Mouse (Mus musculus) limb, embryonic 11.5 days (tissue): Measurements from ENCODE around the gene Fbxo41. TPM values are rescaled to one million over a fixed set of nuclear protein-coding genes. Genes with fewer than 3 reads are reported as not detected.

Source experiments
- ATAC-seq: fragments of 200-750 bp; cut with Nextera tagmentation; 2 replicates; pipeline ENCODE4 v1.8.0; 2017; ENCODE audit warnings: low read depth; ENCODE audit not compliant: insufficient number of reproducible peaks, low FRiP score, low TSS enrichment
- DNase-seq: peaks from one replicate; pipeline ENCODE4 v3.0.0-alpha.2; 2015; ENCODE audit warnings: low spot score
- H3K27ac ChIP-seq: fragments of 300-500 bp; sonication (generic); replicated peaks from 2 replicates; pipeline ENCODE4 v1.5.1; 2014; ENCODE audit warnings: low read depth, mild to moderate bottlenecking, low read length
- H3K27me3 ChIP-seq: fragments of 300-500 bp; sonication (generic); 2 replicates; pipeline ENCODE4 v1.6.1; 2014; ENCODE audit warnings: mild to moderate bottlenecking, low read length, mixed read lengths; ENCODE audit not compliant: control insufficient read depth, insufficient read depth
- H3K36me3 ChIP-seq: fragments of 300-500 bp; sonication (generic); 2 replicates; pipeline ENCODE4 v1.6.1; 2014; ENCODE audit warnings: mild to moderate bottlenecking, low read length, moderate library complexity, mixed read lengths; ENCODE audit not compliant: control insufficient read depth, insufficient read depth
- H3K4me1 ChIP-seq: fragments of 300-500 bp; sonication (generic); 2 replicates; pipeline ENCODE4 v1.6.1; 2014; ENCODE audit warnings: low read length, mixed read lengths; ENCODE audit not compliant: control insufficient read depth, insufficient read depth
- H3K4me2 ChIP-seq: fragments of 300-500 bp; sonication (generic); 2 replicates; pipeline ENCODE4 v1.6.1; 2014; ENCODE audit warnings: low read depth, mild to moderate bottlenecking, moderate library complexity; ENCODE audit not compliant: severe bottlenecking
- H3K4me3 ChIP-seq: fragments of 300-500 bp; sonication (generic); 2 replicates; pipeline ENCODE4 v1.5.1; 2014; ENCODE audit warnings: low read depth, low read length
- H3K9ac ChIP-seq: fragments of 300-500 bp; sonication (generic); 2 replicates; pipeline ENCODE4 v1.6.1; 2014; ENCODE audit warnings: mild to moderate bottlenecking, low read length
- H3K9me3 ChIP-seq: fragments of 300-500 bp; sonication (generic); 2 replicates; pipeline ENCODE4 v1.6.1; 2016; ENCODE audit warnings: low read length; ENCODE audit not compliant: control insufficient read depth
- WGBS: fragments of 180-500 bp; shearing (Covaris S2); extraction: QIAGEN DNeasy Blood & Tissue Kit; methylation state at CpG from one replicate; pipeline ENCODE4 v1.1.7; 2014; 5-methylcytosine and 5-hydroxymethylcytosine counted together
- polyA plus RNA-seq: library from polyadenylated mRNA; unstranded; fragments of >200 nt; fragmentation: Nextera tagmentation; extraction: Ambion mirVana; gene quantifications from 2 replicates; pipeline ENCODE4 v1.2.1, GENCODE M21; 2014

Gene Fbxo41
- polyA plus RNA-seq = 1.5 and 1.7 TPM in 2 replicates

DNA sequence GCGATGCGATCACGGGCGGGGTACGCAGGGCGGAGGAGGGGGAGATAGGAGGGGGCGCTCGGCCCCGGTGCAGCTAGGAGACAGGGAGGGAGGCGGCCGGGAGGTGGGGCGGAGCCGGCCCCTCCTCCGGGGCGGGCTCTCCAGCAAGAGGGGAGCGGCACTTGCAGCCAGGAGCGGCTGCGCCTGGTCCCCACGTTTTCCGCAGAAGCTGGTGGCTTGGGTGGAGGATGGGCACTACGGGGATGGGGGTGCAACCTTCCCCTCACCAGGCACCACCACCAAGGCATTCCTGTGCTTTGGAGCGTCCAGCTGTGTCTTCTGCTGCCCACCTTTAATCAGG, at the start of gene Fbxo41:
Gene Fbxo41, minus strand, starts transcription at position 84 of the 340 bp plus-strand sequence.
- Histone ChIP-seq H3K4me3 (peak within 1 kb of the TSS; percentile 75), H3K27ac (peak within 1 kb of the TSS; percentile 59; the same call in 1 of the 2 replicates), H3K9ac (peak within 1 kb of the TSS; percentile 75), H3K27me3 (peaks cover 7% of the 10 kb centered on the region), H3K4me2 (peak within 1 kb of the TSS; percentile 88), H3K4me1 (peaks cover 19% of the 10 kb centered on the region), H3K9me3 (no peaks in the 10 kb centered on the region), H3K36me3 (no peaks in the 10 kb centered on the region)
- DNase-seq (peak; percentile 70), ATAC-seq (peak; percentile 59; the same call in 1 of the 2 replicates)
- WGBS = 1% methylated on average over 16 of the region's 22 CpGs

DNA sequence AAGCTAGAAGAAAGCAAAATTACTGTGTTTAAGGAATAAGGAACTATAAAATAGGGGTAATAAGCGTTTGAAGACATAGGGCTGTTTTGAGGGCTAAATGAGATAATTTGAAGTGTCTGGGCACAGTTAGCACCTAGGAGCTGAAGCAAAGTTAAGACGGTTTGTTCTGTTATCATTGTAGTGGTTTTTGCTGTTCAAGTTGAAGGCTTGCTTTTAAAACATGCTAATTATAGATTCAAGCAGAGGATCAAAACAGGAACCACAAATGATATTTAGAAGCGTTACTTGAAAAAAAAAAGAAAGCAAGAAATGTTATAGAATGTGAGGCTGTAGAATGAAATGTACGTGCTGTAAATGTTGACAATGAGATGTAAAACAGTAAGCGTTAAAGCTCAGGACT, 44.8 kb upstream of the Fbxo41 start:
- WGBS = 81% methylated on average over 5 of the region's 5 CpGs
- ATAC-seq = no peak

DNA sequence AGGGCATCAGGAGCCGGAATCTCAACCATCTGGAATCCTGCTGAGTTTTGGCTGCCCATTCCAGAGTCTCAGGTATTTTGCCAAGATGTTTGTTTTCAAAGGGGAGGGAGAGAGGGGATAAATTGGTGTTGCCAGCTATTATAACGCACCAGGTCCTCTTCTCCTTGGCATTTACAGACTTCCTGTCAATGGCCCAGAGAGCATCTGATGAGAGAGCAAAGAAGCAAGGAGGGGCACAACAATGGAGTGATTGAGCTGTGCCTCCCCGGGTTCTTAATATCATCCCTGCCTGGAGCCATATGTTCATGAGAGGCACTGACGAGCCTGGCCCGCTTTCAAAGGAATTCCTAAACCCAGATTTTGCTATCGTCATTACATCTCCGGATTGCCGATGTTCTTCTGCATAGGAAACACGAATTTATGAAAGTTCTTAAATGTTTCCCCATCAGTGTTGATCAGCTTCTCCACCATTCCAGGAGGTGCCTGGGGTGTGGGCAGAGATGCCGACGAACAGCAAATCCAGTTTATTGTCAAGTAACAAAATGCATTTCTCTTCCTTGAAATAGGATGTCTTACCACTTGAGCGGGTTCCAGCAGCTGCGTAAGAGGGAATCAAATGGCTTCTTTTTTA, 41.6 kb upstream of the Fbxo41 start:
- Histone ChIP-seq H3K9ac (no peak overlapping the region), H3K36me3 (no peaks in the 10 kb centered on the region), H3K27ac (no peak overlapping the region), H3K27me3 (no peaks in the 10 kb centered on the region), H3K4me2 (no peak overlapping the region), H3K4me1 (no peaks in the 10 kb centered on the region), H3K4me3 (no peak overlapping the region), H3K9me3 (no peaks in the 10 kb centered on the region)
- ATAC-seq (no peak), DNase-seq (no peak)
- 80% methylated on average over 13 of the region's 13 CpGs for WGBS

More for the DNA sequence above, 44.8 kb upstream of the Fbxo41 start:
- H3K27me3 ChIP-seq = no peaks in the 10 kb centered on the region
- H3K4me2 ChIP-seq = no peak overlapping the region
- H3K9ac ChIP-seq = no peak overlapping the region
- no peak overlapping the region for H3K4me3 ChIP-seq
- no peak for DNase-seq
- no peaks in the 10 kb centered on the region for H3K36me3 ChIP-seq
- no peaks in the 10 kb centered on the region for H3K4me1 ChIP-seq
- H3K27ac ChIP-seq = no peak overlapping the region
- H3K9me3 ChIP-seq = no peaks in the 10 kb centered on the region

DNA sequence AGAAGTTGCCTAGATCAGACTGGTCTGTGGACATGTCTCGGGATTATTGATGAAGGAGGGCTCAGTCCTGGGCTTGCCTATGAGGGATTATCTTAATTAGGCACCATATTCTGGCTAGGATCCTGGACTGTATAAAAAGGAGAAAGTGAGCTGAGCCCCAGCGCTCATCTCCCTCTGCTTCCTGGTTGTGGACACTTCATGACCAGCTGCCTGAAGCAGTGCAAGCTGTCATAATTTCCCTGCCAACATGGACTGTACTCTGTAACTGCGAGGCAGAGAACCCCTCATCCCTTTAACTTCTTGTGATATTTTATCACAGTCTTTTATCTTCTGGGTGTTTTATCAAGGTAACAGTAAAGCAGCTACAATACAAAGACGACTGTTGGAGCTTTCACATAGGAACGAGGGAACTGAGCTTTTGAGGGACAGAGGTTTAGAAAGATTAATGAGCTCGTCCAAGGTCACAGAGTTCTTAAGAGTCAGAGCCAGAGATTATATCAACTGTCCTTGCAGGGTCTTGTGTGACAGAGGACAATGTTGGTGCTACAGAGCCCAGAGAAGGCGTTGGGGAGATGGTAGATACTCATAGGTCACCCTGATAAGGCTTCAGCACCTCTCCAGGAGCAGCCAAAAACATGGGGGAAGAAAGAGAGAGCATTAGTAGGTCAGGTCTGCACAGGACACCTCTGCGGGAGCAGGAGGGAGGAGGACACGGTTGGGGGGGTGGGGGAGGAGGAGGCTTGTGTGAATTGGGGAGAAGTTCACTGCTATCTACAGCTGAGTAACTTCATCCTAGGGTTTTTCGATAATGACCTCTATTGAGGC, 40.8 kb upstream of the Fbxo41 start:
- H3K4me3 ChIP-seq = no peak overlapping the region
- WGBS = 78% methylated on average over 10 of the region's 10 CpGs
- no peaks in the 10 kb centered on the region for H3K36me3 ChIP-seq
- no peaks in the 10 kb centered on the region for H3K9me3 ChIP-seq
- no peak for ATAC-seq
- H3K4me1 ChIP-seq = no peaks in the 10 kb centered on the region
- no peak overlapping the region for H3K4me2 ChIP-seq
- H3K27ac ChIP-seq = no peak overlapping the region
- DNase-seq = no peak
- H3K27me3 ChIP-seq = no peaks in the 10 kb centered on the region
- no peak overlapping the region for H3K9ac ChIP-seq

DNA sequence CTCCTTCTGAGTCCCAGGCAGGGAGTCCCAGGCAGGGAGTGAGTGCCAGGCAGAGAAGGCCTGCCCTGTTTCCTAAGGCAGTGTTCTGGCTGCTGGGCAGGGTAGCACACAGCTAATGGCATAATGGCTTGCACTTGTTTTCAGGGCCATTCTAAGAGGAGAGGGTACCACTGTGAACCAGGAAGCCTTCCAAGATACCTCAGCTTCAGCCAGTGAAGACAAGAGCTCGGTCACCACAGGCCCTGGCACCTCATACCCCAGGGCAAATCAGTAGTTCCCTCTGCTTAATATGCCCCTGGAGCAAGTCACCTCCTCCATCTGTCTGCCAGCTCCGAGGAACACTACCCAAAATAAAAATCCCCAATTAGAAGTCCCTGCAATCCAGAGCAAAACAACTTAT, 20.0 kb upstream of the Fbxo41 start:
- no peaks in the 10 kb centered on the region for H3K36me3 ChIP-seq
- no peaks in the 10 kb centered on the region for H3K27me3 ChIP-seq
- H3K4me1 ChIP-seq = no peaks in the 10 kb centered on the region
- ATAC-seq (no peak), DNase-seq (no peak)
- no peak overlapping the region for H3K27ac ChIP-seq
- H3K4me3 ChIP-seq = no peak overlapping the region
- H3K4me2 ChIP-seq = no peak overlapping the region
- WGBS = 72% methylated on average over 2 of the region's 2 CpGs
- H3K9ac ChIP-seq = no peak overlapping the region
- no peaks in the 10 kb centered on the region for H3K9me3 ChIP-seq

DNA sequence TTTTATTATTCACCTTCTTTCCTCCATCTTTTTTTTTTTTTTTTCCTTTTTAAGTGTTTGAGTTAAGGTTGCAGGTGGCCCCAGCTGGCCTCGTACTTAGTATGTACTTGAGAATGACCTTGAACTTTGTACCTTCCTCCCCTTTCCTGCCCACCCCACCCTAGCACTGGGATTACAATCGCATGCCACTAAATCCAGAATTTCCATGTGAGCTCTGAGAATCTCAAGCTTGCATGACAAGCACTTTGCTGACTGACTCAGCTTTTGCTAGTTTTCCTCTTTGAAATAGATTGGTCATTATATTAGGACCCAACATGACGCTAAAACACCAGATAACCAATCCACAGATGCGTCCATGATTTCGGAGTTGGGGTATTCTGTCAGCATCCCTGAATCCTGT, 19.2 kb upstream of the Fbxo41 start:
- no peaks in the 10 kb centered on the region for H3K36me3 ChIP-seq
- ATAC-seq (no peak), DNase-seq (no peak)
- WGBS = 87% methylated on average over 5 of the region's 5 CpGs
- H3K9me3 ChIP-seq = no peaks in the 10 kb centered on the region
- no peak overlapping the region for H3K4me3 ChIP-seq
- no peak overlapping the region for H3K27ac ChIP-seq
- H3K9ac ChIP-seq = no peak overlapping the region
- no peaks in the 10 kb centered on the region for H3K27me3 ChIP-seq
- H3K4me2 ChIP-seq = no peak overlapping the region
- no peaks in the 10 kb centered on the region for H3K4me1 ChIP-seq

DNA sequence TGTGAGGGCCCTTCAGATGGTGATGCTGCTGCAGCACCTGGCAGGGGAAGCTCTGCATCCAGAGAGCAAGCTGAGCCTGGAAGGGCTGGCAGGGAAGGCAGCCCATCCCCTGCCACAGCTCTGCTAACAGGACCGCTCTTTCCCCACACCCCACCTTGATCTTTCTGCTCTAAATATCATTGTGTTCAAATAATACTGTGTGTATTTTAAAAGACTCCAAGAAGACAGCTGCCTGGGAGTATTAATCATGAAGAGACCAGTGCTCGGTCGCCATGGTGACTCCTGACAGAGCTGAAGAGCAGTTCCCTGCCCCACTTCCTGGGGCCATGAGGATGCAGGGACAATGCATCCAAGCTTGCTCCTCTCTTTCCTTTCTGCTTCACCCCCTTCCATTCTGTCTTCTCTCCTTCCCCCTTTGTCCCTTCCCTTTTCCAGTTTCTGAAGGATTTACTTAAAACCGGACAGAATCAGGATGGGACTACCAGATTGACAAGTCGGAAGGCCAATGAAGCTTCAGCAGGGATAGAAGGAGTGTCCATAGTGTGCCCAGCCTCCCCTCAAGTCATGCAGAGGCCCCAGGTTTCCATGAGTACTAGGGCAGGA, 15.4 kb upstream of the Fbxo41 start:
- 68% methylated on average over 5 of the region's 5 CpGs for WGBS
- Histone ChIP-seq H3K27ac (no peak overlapping the region), H3K4me3 (no peak overlapping the region), H3K27me3 (peaks cover 26% of the 10 kb centered on the region), H3K9me3 (no peaks in the 10 kb centered on the region), H3K4me2 (no peak overlapping the region), H3K36me3 (no peaks in the 10 kb centered on the region), H3K9ac (no peak overlapping the region), H3K4me1 (peaks cover 1% of the 10 kb centered on the region; the same call in 1 of the 2 replicates)
- DNase-seq (no peak), ATAC-seq (no peak)

DNA sequence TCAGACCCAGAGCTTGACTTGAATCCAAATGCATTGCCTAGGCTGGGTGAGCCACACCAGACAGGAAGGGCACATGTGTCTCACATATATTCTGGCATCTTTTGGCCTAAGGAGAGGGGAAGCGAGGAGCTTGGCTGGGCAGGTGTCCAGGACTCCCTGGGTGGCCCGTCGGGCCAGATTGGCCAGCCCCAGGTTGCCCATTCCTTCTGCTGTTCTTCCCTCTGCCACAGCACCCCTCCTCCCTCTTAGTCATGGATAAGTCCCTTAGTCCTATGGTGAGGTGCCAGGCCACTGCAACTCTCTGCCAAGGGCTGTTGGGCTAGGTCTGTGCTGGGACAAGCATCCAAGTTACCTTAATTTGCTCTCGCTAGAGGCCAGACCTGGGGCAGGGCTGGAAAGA, 13.1 kb upstream of the Fbxo41 start:
- no peaks in the 10 kb centered on the region for H3K36me3 ChIP-seq
- ATAC-seq (no peak), DNase-seq (no peak)
- H3K9me3 ChIP-seq = no peaks in the 10 kb centered on the region
- WGBS = 82% methylated on average over 4 of the region's 4 CpGs
- H3K27me3 ChIP-seq = peaks cover 48% of the 10 kb centered on the region
- H3K27ac ChIP-seq = no peak overlapping the region
- H3K9ac ChIP-seq = no peak overlapping the region
- peaks cover 18% of the 10 kb centered on the region for H3K4me1 ChIP-seq
- no peak overlapping the region for H3K4me2 ChIP-seq
- no peak overlapping the region for H3K4me3 ChIP-seq
